Mouse (Mus musculus): ENCODE results near the gene Drd5. TPM values are rescaled to one million over a fixed set of nuclear protein-coding genes. Genes with fewer than 3 reads are reported as not detected.
A peak's percentile ranks its signal among the peaks of the same experiment; 100 is the strongest.

The Drd5 gene
- polyA plus RNA-seq, 2 experiments, result 0.04 to 0.06 TPM

GRCm38 (mm10) chr5:38301761-38302411 lies 17.3 kb upstream of the Drd5 start:
- no peaks in the 10 kb centered on the region for H3K27me3 ChIP-seq (ENCODE audit: control insufficient read depth, insufficient read depth, low read length)
- no peaks in the 10 kb centered on the region for H3K9me3 ChIP-seq (ENCODE audit: control insufficient read depth, low read length)
- no peaks in the 10 kb centered on the region for H3K36me3 ChIP-seq (ENCODE audit: control insufficient read depth, insufficient read depth, low read length)
- H3K4me3 ChIP-seq (replicated peaks; ENCODE audit: low read length), result no peak overlapping the region
- DNase-seq (ENCODE audit: low spot score) (no peak), ATAC-seq (ENCODE audit: low FRiP score, low read depth) (no peak)
- WGBS, result 87% methylated on average over 12 of the region's 12 CpGs
- no peak overlapping the region for H3K9ac ChIP-seq (ENCODE audit: low read depth, low read length, severe bottlenecking)
- H3K4me2 ChIP-seq (replicated peaks; ENCODE audit: low read depth, low read length, severe bottlenecking), result no peak overlapping the region
- H3K27ac ChIP-seq (replicated peaks; ENCODE audit: low read depth, low read length), result no peak overlapping the region
- TF ChIP-seq POLR2A (IDR thresholded peaks at IDR 0.05; ENCODE audit: borderline replicate concordance, extremely low read depth, insufficient read depth, insufficient read length), result no peak
- H3K4me1 ChIP-seq (ENCODE audit: control insufficient read depth, insufficient read depth, low read length), result no peaks in the 10 kb centered on the region; the same call in 1 of the 2 replicates

- 63% methylated on average over 12 of the region's 12 CpGs for WGBS
- no peak for TF ChIP-seq POLR2A (IDR thresholded peaks at IDR 0.05; ENCODE audit: borderline replicate concordance, extremely low read depth, insufficient read depth, insufficient read length)
- Histone ChIP-seq H3K4me3 (replicated peaks; ENCODE audit: low read length) (no peak overlapping the region), H3K27me3 (ENCODE audit: control insufficient read depth, insufficient read depth, low read length) (no peaks in the 10 kb centered on the region), H3K9ac (ENCODE audit: low read depth, low read length, severe bottlenecking) (no peak overlapping the region), H3K27ac (replicated peaks; ENCODE audit: low read depth, low read length) (no peak overlapping the region), H3K36me3 (ENCODE audit: control insufficient read depth, insufficient read depth, low read length) (no peaks in the 10 kb centered on the region), H3K4me2 (replicated peaks; ENCODE audit: low read depth, low read length, severe bottlenecking) (no peak overlapping the region), H3K4me1 (ENCODE audit: control insufficient read depth, insufficient read depth, low read length) (no peaks in the 10 kb centered on the region; the same call in 1 of the 2 replicates), H3K9me3 (ENCODE audit: control insufficient read depth, low read length) (no peaks in the 10 kb centered on the region)
- ATAC-seq (ENCODE audit: low FRiP score, low read depth), result no peak
- no peak for DNase-seq (ENCODE audit: low spot score)
These were observed 16.5 kb upstream of the Drd5 start for GRCm38 (mm10) chr5:38302651-38303050.

GRCm38 (mm10) chr5:38305241-38305640 lies 13.9 kb upstream of the Drd5 start:
- TF ChIP-seq POLR2A (IDR thresholded peaks at IDR 0.05; ENCODE audit: borderline replicate concordance, extremely low read depth, insufficient read depth, insufficient read length), result no peak
- H3K27me3 ChIP-seq (ENCODE audit: control insufficient read depth, insufficient read depth, low read length), result no peaks in the 10 kb centered on the region
- no peaks in the 10 kb centered on the region for H3K9me3 ChIP-seq (ENCODE audit: control insufficient read depth, low read length)
- no peak overlapping the region for H3K27ac ChIP-seq (replicated peaks; ENCODE audit: low read depth, low read length)
- no peak for DNase-seq (ENCODE audit: low spot score)
- H3K4me2 ChIP-seq (replicated peaks; ENCODE audit: low read depth, low read length, severe bottlenecking), result no peak overlapping the region
- ATAC-seq (ENCODE audit: low FRiP score, low read depth), result no peak
- no peak overlapping the region for H3K4me3 ChIP-seq (replicated peaks; ENCODE audit: low read length)
- H3K36me3 ChIP-seq (ENCODE audit: control insufficient read depth, insufficient read depth, low read length), result no peaks in the 10 kb centered on the region
- H3K4me1 ChIP-seq (ENCODE audit: control insufficient read depth, insufficient read depth, low read length), result no peaks in the 10 kb centered on the region
- WGBS, result 73% methylated on average over 2 of the region's 2 CpGs
- no peak overlapping the region for H3K9ac ChIP-seq (ENCODE audit: low read depth, low read length, severe bottlenecking)

- Histone ChIP-seq H3K27ac (replicated peaks; ENCODE audit: low read depth, low read length) (no peak overlapping the region), H3K27me3 (ENCODE audit: control insufficient read depth, insufficient read depth, low read length) (no peaks in the 10 kb centered on the region), H3K4me3 (replicated peaks; ENCODE audit: low read length) (peak overlapping the region; percentile 31), H3K4me2 (replicated peaks; ENCODE audit: low read depth, low read length, severe bottlenecking) (peak overlapping the region; percentile 54), H3K9ac (ENCODE audit: low read depth, low read length, severe bottlenecking) (no peak overlapping the region), H3K4me1 (ENCODE audit: control insufficient read depth, insufficient read depth, low read length) (no peaks in the 10 kb centered on the region), H3K36me3 (ENCODE audit: control insufficient read depth, insufficient read depth, low read length) (no peaks in the 10 kb centered on the region), H3K9me3 (ENCODE audit: control insufficient read depth, low read length) (no peaks in the 10 kb centered on the region)
- 9% methylated on average over 26 of the region's 26 CpGs for WGBS
- ATAC-seq (ENCODE audit: low FRiP score, low read depth) (peak; percentile 87), DNase-seq (ENCODE audit: low spot score) (peak; percentile 83)
- no peak for TF ChIP-seq POLR2A (IDR thresholded peaks at IDR 0.05; ENCODE audit: borderline replicate concordance, extremely low read depth, insufficient read depth, insufficient read length)
These were observed 11.7 kb upstream of the Drd5 start for GRCm38 (mm10) chr5:38307255-38308101.

- 45% methylated on average over 5 of the region's 5 CpGs for WGBS
These were observed 10.3 kb upstream of the Drd5 start for GRCm38 (mm10) chr5:38308873-38309272.

More at GRCm38 (mm10) chr5:38308873-38309272, 10.3 kb upstream of the Drd5 start:
- no peaks in the 10 kb centered on the region for H3K27me3 ChIP-seq (ENCODE audit: control insufficient read depth, insufficient read depth, low read length)
- TF ChIP-seq POLR2A (IDR thresholded peaks at IDR 0.05; ENCODE audit: borderline replicate concordance, extremely low read depth, insufficient read depth, insufficient read length), result no peak
- 0 out of 2 replicates have a peak, but pooled peaks have one; percentile 25 for ATAC-seq (ENCODE audit: low FRiP score, low read depth)
- H3K4me1 ChIP-seq (ENCODE audit: control insufficient read depth, insufficient read depth, low read length), result no peaks in the 10 kb centered on the region
- no peaks in the 10 kb centered on the region for H3K9me3 ChIP-seq (ENCODE audit: control insufficient read depth, low read length)
- no peaks in the 10 kb centered on the region for H3K36me3 ChIP-seq (ENCODE audit: control insufficient read depth, insufficient read depth, low read length)
- H3K4me2 ChIP-seq (replicated peaks; ENCODE audit: low read depth, low read length, severe bottlenecking), result no peak overlapping the region
- no peak overlapping the region for H3K27ac ChIP-seq (replicated peaks; ENCODE audit: low read depth, low read length)
- DNase-seq (ENCODE audit: low spot score), result peak; percentile 17
- no peak overlapping the region for H3K9ac ChIP-seq (ENCODE audit: low read depth, low read length, severe bottlenecking)
- H3K4me3 ChIP-seq (replicated peaks; ENCODE audit: low read length), result no peak overlapping the region
